Mouse (Mus musculus) myocyte (in vitro differentiated cells): ENCODE data around the gene Nek1.

Experiments used
- CEBPB ChIP-seq: IDR thresholded peaks from 2 replicates; pipeline ENCODE4 v1.6.1; 2011; ENCODE audit warnings: mild to moderate bottlenecking, moderate library complexity; ENCODE audit not compliant: poor library complexity, insufficient read depth, severe bottlenecking
- POLR2A ChIP-seq: IDR thresholded peaks from one replicate; pipeline ENCODE4 v1.6.1; 2011; ENCODE audit warnings: low read depth, mild to moderate bottlenecking, control low read depth, moderate library complexity; ENCODE audit not compliant: insufficient read length
- REST ChIP-seq: IDR thresholded peaks from one replicate; pipeline ENCODE4 v1.6.1; 2011; ENCODE audit warnings: mild to moderate bottlenecking, control low read depth, moderate library complexity; ENCODE audit not compliant: insufficient read depth, insufficient read length
- TCF12 ChIP-seq: IDR thresholded peaks from one replicate; pipeline ENCODE4 v1.6.1; 2011; ENCODE audit warnings: mild to moderate bottlenecking, control low read depth; ENCODE audit not compliant: poor library complexity, insufficient read depth, severe bottlenecking
- TCF3 ChIP-seq: IDR thresholded peaks from one replicate; pipeline ENCODE4 v1.6.1; 2011; ENCODE audit warnings: low read depth, control low read depth; ENCODE audit not compliant: insufficient read length

GRCm38 (mm10) chr8:60964518-60964917, 28.5 kb upstream of the Nek1 start:
- TF ChIP-seq TCF3 (no peak), TCF12 (no peak), CEBPB (no peak), REST (no peak), POLR2A (no peak)
